Mouse (Mus musculus) ES-E14 (cell line): ENCODE results near the gene Med27. TPM values are rescaled to one million over a fixed set of nuclear protein-coding genes. Genes with fewer than 3 reads are reported as not detected.

Experiments used
- DNase-seq: peaks from one replicate; pipeline ENCODE4 v3.0.0-alpha.2; 2013; ENCODE audit warnings: low read depth, low spot score
- H3K27ac ChIP-seq: 2 replicates; pipeline ENCODE4 v1.5.1; 2012; ENCODE audit warnings: low read depth, mild to moderate bottlenecking, low read length, moderate library complexity, mixed read lengths; ENCODE audit not compliant: poor library complexity, insufficient read depth, severe bottlenecking
- H3K36me3 ChIP-seq: 2 replicates; pipeline ENCODE4 v1.6.1; 2012; ENCODE audit warnings: mild to moderate bottlenecking, low read length, moderate library complexity, mixed read lengths; ENCODE audit not compliant: control insufficient read depth, poor library complexity, insufficient read depth, severe bottlenecking
- H3K4me1 ChIP-seq, 2 experiments: fragments of 150-350 bp in 1 of 2; sonication (generic) in 1 of 2; 2 replicates each; pipeline ENCODE4 v1.6.1; 2012; ENCODE audit warnings: low read length in 2 of 2, mild to moderate bottlenecking in 1 of 2, mixed read lengths in 1 of 2; ENCODE audit not compliant: control insufficient read depth in 2 of 2, insufficient read depth in 2 of 2, poor library complexity in 1 of 2
- H3K4me3 ChIP-seq, 2 experiments: fragments of 150-350 bp in 1 of 2; sonication (generic) in 1 of 2; 2 replicates each; pipeline ENCODE4 v1.5.1; 2012; ENCODE audit warnings: low read length in 2 of 2, low read depth in 1 of 2, mild to moderate bottlenecking in 1 of 2, mixed read lengths in 1 of 2; ENCODE audit not compliant: insufficient read depth in 1 of 2, poor library complexity in 1 of 2, severe bottlenecking in 1 of 2
- H3K9ac ChIP-seq: 2 replicates; pipeline ENCODE4 v1.6.1; 2012; ENCODE audit warnings: low read depth, mild to moderate bottlenecking, low read length, mixed read lengths; ENCODE audit not compliant: poor library complexity, insufficient read depth, severe bottlenecking
- H3K9me3 ChIP-seq: fragments of 150-350 bp; sonication (generic); 2 replicates; pipeline ENCODE4 v1.6.1; 2012; ENCODE audit warnings: low read depth, mild to moderate bottlenecking, low read length; ENCODE audit not compliant: control insufficient read depth, insufficient read depth
- CHD2 ChIP-seq: IDR thresholded peaks from 2 replicates; pipeline ENCODE4 v1.6.1; 2014; ENCODE audit warnings: mild to moderate bottlenecking, low read depth, low read length, inconsistent platforms
- HCFC1 ChIP-seq: IDR thresholded peaks from 2 replicates; pipeline ENCODE4 v1.6.1; 2012; ENCODE audit warnings: low read length, inconsistent platforms, borderline replicate concordance; ENCODE audit not compliant: insufficient read depth
- MAFK ChIP-seq: IDR thresholded peaks from 2 replicates; pipeline ENCODE4 v1.6.1; 2014; ENCODE audit warnings: mild to moderate bottlenecking, low read depth, low read length, inconsistent platforms; ENCODE audit not compliant: insufficient read depth
- ZC3H11A ChIP-seq: IDR thresholded peaks from 2 replicates; pipeline ENCODE4 v1.6.1; 2012; ENCODE audit warnings: low read depth, mild to moderate bottlenecking, inconsistent platforms, low read length, borderline replicate concordance
- ZNF384 ChIP-seq: IDR thresholded peaks from 2 replicates; pipeline ENCODE4 v1.6.1; 2012; ENCODE audit warnings: low read depth, low read length, inconsistent platforms
- in situ Hi-C, 2 experiments: fragments of 600-800 bp; cut with MboI; formaldehyde crosslinking; loops; one replicate each; pipeline ENCODE4 v1.15.1; 2025; ENCODE audit warnings: low sequenced_read_pairs in 2 of 2, inconsistent platforms in 1 of 2; ENCODE audit not compliant: unreplicated experiment in 2 of 2
- total RNA-seq: library from RNA; depleted of rRNA; stranded (reverse); fragments of 300-350 nt; gene quantifications from 2 replicates; pipeline ENCODE4 v1.2.3, GENCODE M21; 2012

Gene Med27
- total RNA-seq, 1 experiment = 25.6 TPM

DNA sequence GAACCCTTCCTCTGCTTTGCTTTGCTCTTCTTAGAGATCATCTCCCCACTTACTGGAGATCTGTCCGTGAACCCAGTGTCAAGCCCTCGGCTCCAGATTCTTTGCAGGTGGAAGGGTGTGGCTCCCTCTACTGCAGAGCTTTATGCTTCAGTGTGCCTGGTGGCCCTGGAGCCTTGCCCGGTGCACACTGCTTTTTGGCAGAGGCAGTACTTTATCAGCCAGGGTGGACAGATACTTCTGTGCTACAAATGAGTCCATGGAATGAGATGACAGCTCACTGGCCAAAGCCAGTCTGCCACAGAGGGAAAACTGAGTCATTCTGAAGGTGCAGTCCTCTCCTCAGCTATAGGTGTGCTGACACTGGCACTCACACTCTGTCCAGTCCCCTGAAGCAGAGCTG lies 80.1 kb downstream of the Med27 start:
- Histone ChIP-seq H3K36me3 (no peaks in the 10 kb centered on the region), H3K27ac (no peak overlapping the region), H3K4me1 (no peaks in the 10 kb centered on the region), H3K9me3 (no peaks in the 10 kb centered on the region), H3K4me3 (no peak overlapping the region), H3K9ac (no peak overlapping the region)
- no peak for DNase-seq
- in situ Hi-C loops = no loop called here
- no peak for TF ChIP-seq ZC3H11A

DNA sequence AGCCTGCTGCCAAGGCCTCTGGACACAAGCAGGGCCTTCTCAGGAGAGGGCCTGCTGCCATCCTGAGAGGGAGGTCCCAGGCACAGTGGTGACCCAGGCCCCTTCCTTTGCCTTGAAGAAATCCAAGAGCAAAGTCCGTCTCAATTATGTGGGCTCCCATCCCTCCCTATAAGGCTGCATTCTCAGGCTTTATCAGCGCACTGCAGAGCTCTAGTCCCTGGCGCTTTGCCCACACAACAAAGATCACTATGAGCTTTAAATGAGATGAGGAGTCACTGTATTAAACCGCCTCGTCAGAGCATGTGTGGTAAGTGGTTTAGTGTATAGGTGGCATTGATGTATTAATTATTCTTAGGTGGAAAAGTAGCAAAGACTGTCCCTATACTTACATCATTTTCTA lies 85.9 kb downstream of the Med27 start:
- Histone ChIP-seq H3K9me3 (no peaks in the 10 kb centered on the region), H3K4me3 (no peak overlapping the region), H3K36me3 (no peaks in the 10 kb centered on the region), H3K27ac (no peak overlapping the region), H3K9ac (no peak overlapping the region), H3K4me1 (no peaks in the 10 kb centered on the region)
- in situ Hi-C loops = no loop called here
- DNase-seq = no peak
- no peak for TF ChIP-seq HCFC1
- TF ChIP-seq MAFK = no peak
- no peak for TF ChIP-seq ZNF384
- no peak for TF ChIP-seq CHD2
- no peak for TF ChIP-seq ZC3H11A

DNA sequence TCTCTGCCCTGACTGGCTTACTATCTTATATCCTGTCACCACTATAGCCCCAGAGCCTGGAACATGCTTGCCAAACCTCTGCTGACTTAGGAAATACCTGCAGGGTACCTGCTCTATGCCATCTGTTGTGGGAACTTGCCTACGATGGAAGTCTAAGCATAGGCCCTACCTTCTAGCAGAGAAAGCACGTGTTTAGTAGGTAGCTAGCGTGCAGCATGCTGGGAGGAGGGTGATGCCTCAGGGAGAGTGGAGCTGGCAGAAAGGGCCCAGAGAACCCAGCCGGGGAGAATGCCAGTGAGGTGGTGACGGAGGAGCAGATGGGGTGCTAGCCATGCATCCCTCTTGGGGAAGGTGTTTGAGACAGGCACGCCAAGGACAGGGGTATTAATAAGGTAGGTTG lies 89.8 kb downstream of the Med27 start:
- Histone ChIP-seq H3K4me1 (peaks cover 2 to 11% of the 10 kb centered on the region in 2 experiments; a peak in 1 of 4 replicates), H3K9ac (no peak overlapping the region), H3K9me3 (no peaks in the 10 kb centered on the region), H3K27ac (no peak overlapping the region), H3K4me3 (no peak overlapping the region), H3K36me3 (no peaks in the 10 kb centered on the region)
- in situ Hi-C loops = no loop called here
- no peak for TF ChIP-seq CHD2
- no peak for TF ChIP-seq ZC3H11A
- TF ChIP-seq ZNF384 = no peak
- no peak for TF ChIP-seq HCFC1
- TF ChIP-seq MAFK = no peak
- DNase-seq = no peak

DNA sequence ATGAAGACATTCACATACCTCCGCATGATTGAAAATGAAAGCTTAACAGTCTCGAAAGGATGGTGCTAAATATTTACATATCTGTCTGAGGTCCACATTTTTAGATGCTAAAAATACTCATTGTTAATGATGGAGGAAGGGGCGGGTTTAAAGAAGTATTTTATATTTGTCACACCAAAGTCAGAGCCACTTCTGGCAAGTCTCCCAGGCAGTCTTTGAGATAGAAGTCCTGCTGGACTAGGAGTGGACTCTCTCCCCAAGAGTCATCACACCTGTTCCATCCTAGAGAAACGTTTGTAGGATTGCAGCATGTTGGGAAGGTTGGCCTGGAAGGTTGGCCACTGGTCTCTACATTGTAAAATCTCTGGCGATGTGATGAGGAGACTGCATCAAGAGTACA lies 90.5 kb downstream of the Med27 start:
- H3K36me3 ChIP-seq = no peaks in the 10 kb centered on the region
- no peak overlapping the region for H3K27ac ChIP-seq
- no peak overlapping the region for H3K9ac ChIP-seq
- no peaks in the 10 kb centered on the region for H3K9me3 ChIP-seq
- TF ChIP-seq MAFK = no peak
- no peak for TF ChIP-seq ZC3H11A
- no peak for TF ChIP-seq ZNF384
- no peak for TF ChIP-seq CHD2
- no peak for TF ChIP-seq HCFC1
- no peak for DNase-seq
- in situ Hi-C loops = no loop called here
- peaks cover 2 to 11% of the 10 kb centered on the region in 2 experiments; a peak in 1 of 4 replicates for H3K4me1 ChIP-seq
- H3K4me3 ChIP-seq = no peak overlapping the region

DNA sequence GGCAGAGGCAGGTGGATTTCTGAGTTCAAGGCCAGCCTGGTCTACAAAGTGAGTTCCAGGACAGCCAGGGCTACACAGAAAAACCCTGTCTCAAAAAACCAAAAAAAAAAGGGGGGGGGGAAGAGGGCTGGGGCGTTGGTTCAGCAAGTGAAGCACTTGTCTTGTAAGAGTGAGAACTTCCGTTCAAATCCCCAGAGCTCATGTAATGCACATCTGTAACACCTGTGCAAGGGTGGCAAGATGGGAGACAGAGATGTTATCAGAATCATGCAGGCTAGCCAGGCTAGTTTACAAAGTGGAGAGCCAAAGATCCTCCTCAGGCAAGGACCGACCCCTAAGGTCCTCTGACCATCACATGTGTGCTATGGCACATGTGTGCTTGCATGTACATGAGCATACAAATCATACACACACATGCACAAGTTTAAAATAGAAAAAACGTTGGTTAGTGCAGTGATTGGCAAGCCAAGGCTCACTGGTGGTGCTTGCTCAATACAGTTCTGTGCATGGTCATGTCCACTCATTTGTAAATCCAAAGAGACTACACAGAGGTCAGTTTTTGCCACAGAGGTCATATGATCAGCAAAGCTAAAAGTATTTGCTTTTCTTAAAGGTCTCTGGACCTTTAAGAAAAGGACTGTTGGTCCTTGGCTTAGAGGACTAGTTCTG lies 91.4 kb downstream of the Med27 start:
- Histone ChIP-seq H3K4me1 (peaks cover 2 to 11% of the 10 kb centered on the region in 2 experiments; a peak in 1 of 4 replicates), H3K9me3 (no peaks in the 10 kb centered on the region), H3K4me3 (no peak overlapping the region), H3K36me3 (no peaks in the 10 kb centered on the region), H3K9ac (no peak overlapping the region), H3K27ac (no peak overlapping the region)
- no peak for DNase-seq
- in situ Hi-C loops = no loop called here
- no peak for TF ChIP-seq MAFK
- TF ChIP-seq CHD2 = no peak
- no peak for TF ChIP-seq ZC3H11A
- no peak for TF ChIP-seq ZNF384
- TF ChIP-seq HCFC1 = no peak
